Mouse (Mus musculus): Measurements from ENCODE around the gene Kifc1.

Kifc1 gene

GRCm38 (mm10) chr17:33919351-33920281, 29.2 kb upstream of the Kifc1 start:
- under 1% methylated on average over 52 of the region's 52 CpGs for WGBS

GRCm38 (mm10) chr17:33918293-33919203, 28.1 kb upstream of the Kifc1 start:
- 65% methylated on average over 37 of the region's 37 CpGs for WGBS

- 82% methylated on average over 18 of the region's 18 CpGs for WGBS
Measured at GRCm38 (mm10) chr17:33917656-33918292, 27.3 kb upstream of the Kifc1 start.

- WGBS, result 71% methylated on average over 31 of the region's 31 CpGs
Measured at GRCm38 (mm10) chr17:33916847-33917655, 26.6 kb upstream of the Kifc1 start.

- under 1% methylated on average over 19 of the region's 20 CpGs for WGBS
Measured at GRCm38 (mm10) chr17:33916294-33916693, 25.8 kb upstream of the Kifc1 start.

GRCm38 (mm10) chr17:33915671-33916250, 25.3 kb upstream of the Kifc1 start, which contains the start of the genes Tapbp and Zbtb22:
TSS of gene Tapbp (plus strand) at chr17:33915899.
TSS of gene Zbtb22 (plus strand) at chr17:33915904.
- 1% methylated on average over 34 of the region's 34 CpGs for WGBS

GRCm38 (mm10) chr17:33914969-33915391, 24.5 kb upstream of the Kifc1 start:
- 58% methylated on average over 13 of the region's 13 CpGs for WGBS

GRCm38 (mm10) chr17:33913905-33914304, 23.4 kb upstream of the Kifc1 start:
- WGBS, result 82% methylated on average over 8 of the region's 8 CpGs

GRCm38 (mm10) chr17:33913264-33913663, 22.8 kb upstream of the Kifc1 start:
- WGBS, result 89% methylated on average over 10 of the region's 10 CpGs

GRCm38 (mm10) chr17:33911813-33912414, 21.5 kb upstream of the Kifc1 start:
- 89% methylated on average over 28 of the region's 28 CpGs for WGBS

- WGBS, result 88% methylated on average over 31 of the region's 31 CpGs
Measured at GRCm38 (mm10) chr17:33911052-33911812, 20.8 kb upstream of the Kifc1 start.

- 47% methylated on average over 11 of the region's 11 CpGs for WGBS
Measured at GRCm38 (mm10) chr17:33910346-33911051, 20.0 kb upstream of the Kifc1 start.

- WGBS, result under 1% methylated on average over 14 of the region's 14 CpGs
Measured at GRCm38 (mm10) chr17:33909869-33910250, 19.4 kb upstream of the Kifc1 start.

GRCm38 (mm10) chr17:33909077-33909868, 18.8 kb upstream of the Kifc1 start, which contains the start of gene Daxx:
TSS of gene Daxx (plus strand) at chr17:33909414.
- WGBS, result under 1% methylated on average over 68 of the region's 68 CpGs

- WGBS, result under 1% methylated on average over 44 of the region's 44 CpGs
Measured at GRCm38 (mm10) chr17:33908331-33909076, 18.0 kb upstream of the Kifc1 start.

- 57% methylated on average over 3 of the region's 4 CpGs for WGBS
Measured at GRCm38 (mm10) chr17:33904835-33905234, 14.4 kb upstream of the Kifc1 start, which contains the start of gene Platr17. TSS of gene Platr17 (plus strand) at chr17:33905135.

All from cerebral cortex, adult 2 months (tissue).